Mouse (Mus musculus): ENCODE results near the gene Rab6a.
A peak's percentile ranks its signal among the peaks of the same experiment; 100 is the strongest.

Gene Rab6a

DNA sequence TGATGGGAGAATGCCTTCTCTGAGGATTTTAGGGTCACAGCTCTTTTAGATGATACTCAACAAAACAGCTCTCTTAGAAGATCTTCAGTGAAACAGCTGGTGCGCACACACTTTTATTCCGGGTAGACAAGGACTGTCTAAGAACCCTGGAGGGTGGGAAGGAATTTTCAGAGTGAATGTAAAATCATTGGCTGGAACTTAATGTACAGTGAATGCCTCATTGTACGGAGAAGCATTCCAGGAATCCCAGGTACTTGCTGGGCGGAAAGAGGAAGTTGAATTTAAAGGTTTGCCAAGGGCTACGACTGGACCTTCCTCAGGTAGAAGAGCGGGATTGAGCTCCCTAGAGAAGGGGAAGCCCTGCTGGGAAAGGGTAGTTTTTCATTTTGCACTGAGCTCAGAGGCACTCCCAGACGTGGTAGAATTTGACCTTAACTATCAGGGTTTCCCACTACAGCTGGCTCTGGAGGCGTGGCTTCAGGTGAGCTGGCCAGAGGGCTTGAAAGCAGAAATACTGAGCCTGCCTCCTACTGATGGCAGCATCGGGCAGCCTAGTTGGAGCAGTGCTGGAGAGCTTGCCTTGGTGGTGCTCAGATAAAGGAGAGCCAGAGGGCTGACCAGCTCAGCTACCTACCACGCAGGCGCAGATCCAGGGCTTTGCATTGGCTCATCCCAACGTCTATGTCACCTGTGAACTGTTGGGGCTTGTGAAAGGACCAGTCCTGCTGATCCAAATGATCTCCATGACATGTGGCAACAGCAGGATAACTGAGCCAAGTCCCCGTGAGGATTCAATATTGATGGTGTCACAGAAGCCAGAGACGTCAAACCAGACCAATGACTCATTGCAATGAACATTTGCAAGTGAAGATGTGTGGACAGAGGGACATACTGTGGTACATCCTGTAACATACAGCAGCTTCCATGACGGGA, 72.0 kb downstream of the Rab6a start:
- DNase-seq (ENCODE audit: extremely low read depth, low read depth, low spot score): peak; percentile 85

- no peak for DNase-seq (ENCODE audit: extremely low read depth, low read depth, low spot score)
Observed at GRCm38 (mm10) chr7:100681132-100681531, 73.9 kb downstream of the Rab6a start.

GRCm38 (mm10) chr7:100683241-100683640, 76.0 kb downstream of the Rab6a start:
- DNase-seq (ENCODE audit: extremely low read depth, low read depth, low spot score): no peak

DNA sequence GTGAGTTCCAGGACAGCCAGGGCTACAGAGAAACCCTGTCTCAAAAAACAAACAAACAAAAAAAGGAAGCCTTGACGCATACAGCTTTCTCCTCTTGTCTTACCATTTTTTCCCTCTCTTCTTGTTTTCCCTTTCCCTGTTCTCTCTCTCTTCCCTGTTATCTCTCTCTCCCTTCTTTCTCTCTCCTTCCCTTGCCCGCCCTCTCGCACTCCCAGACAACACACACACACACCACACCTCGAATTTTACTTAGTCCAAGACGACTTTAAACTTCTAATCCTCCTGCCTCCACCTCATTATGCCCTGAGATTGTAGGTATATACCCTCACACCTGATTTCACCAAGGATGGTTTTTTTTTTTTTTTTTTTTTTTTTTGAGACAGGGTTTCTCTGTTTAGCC, 76.9 kb downstream of the Rab6a start:
- no peak for DNase-seq (ENCODE audit: extremely low read depth, low read depth, low spot score)

GRCm38 (mm10) chr7:100684538-100684937, 77.3 kb downstream of the Rab6a start:
- no peak for DNase-seq (ENCODE audit: extremely low read depth, low read depth, low spot score)

GRCm38 (mm10) chr7:100685061-100686030, 78.1 kb downstream of the Rab6a start:
- DNase-seq (ENCODE audit: extremely low read depth, low read depth, low spot score): no peak

DNA sequence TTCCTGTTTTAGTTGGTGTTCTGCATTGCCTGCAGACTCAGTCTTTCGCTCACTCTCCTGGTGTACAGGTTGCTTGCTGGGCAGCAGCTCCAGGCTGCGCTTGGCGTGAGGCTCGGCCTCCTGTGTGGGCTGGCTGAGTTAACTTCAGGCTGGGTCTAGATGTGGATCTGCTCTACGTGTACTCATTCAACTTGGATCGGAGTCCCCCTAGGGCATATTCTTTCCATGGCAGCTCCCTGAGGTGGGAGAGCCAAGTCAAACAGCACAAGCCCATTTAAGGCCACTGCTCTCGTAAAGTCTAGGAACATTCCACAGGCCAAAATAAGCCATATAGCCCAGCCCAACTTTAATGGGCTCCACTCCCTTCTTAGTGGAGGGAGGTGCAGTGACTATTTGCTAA, 81.3 kb downstream of the Rab6a start:
- peak; percentile 68 for DNase-seq (ENCODE audit: extremely low read depth, low read depth, low spot score)
